Mouse (Mus musculus) G1E (cell line): Measurements from ENCODE around the gene Eef1akmt4.

Experiments used
- CTCF ChIP-seq: IDR thresholded peaks from 2 replicates; pipeline ENCODE4 v1.5.1; 2012; ENCODE audit warnings: low read depth, low read length, inconsistent platforms, mixed read lengths
- GATA2 ChIP-seq: IDR thresholded peaks from 2 replicates; pipeline ENCODE4 v1.6.1; 2012; ENCODE audit warnings: low read depth, low read length, inconsistent platforms, borderline replicate concordance
- POLR2AphosphoS5 ChIP-seq: IDR thresholded peaks from 2 replicates; pipeline ENCODE4 v1.6.1; 2012; ENCODE audit warnings: low read depth, low read length, inconsistent platforms; ENCODE audit not compliant: insufficient replicate concordance

DNA sequence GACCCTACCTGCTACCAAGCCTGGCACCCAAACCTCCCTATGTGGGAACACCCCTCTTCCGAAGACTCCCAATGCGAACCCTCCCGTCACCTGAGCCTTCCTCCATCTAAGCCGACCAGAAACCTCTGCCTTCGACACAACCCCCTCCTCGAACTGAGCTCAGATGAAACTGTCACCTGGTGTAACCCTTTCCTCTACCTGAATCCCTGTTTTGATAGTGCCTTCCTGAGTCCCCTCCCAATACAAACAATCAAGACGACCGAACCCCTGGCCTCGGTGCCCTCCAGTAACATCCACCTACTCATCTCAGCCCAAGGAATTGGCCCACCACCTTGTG, 9.0 kb downstream of the Eef1akmt4 start:
- no peak for TF ChIP-seq CTCF
- TF ChIP-seq POLR2AphosphoS5: no peak
- TF ChIP-seq GATA2: no peak
